12 mouse cellular contexts compared by ENCODE assay signal in genomic region chr13:47602646-47603045, GRCm38 (mm10).
"Had no signal": no experiment of that assay in that cellular context is flagged by ENCODE, and none has a peak within 500 bp of the region (broad histone marks: within the 10 kb centered on the region; RNA-seq: fewer than 3 reads in every experiment).

No protein-coding gene starts in this region.

- DNase-seq: kidney, adult 8-10 months; kidney, postnatal 36 days; lung, adult 2 months; lung, postnatal 36 days; right cerebral cortex, postnatal 4 days; spleen, adult 18-20 months; thymus, adult 18-20 months; thymus, postnatal 14 days had no signal

- H3K36me3 ChIP-seq: limb, embryonic 10.5 days; liver, embryonic 15.5 days; neural tube, embryonic 13.5 days had no signal

- H3K9me3 ChIP-seq: limb, embryonic 10.5 days; liver, embryonic 15.5 days; neural tube, embryonic 13.5 days had no signal

- H3K4me3 ChIP-seq: layer of hippocampus, adult 2 months; limb, embryonic 10.5 days; liver, embryonic 15.5 days; neural tube, embryonic 13.5 days had no signal

- H3K4me1 ChIP-seq: liver, embryonic 15.5 days had no signal

- H3K27me3 ChIP-seq: liver, embryonic 15.5 days; neural tube, embryonic 13.5 days had no signal

- H3K27ac ChIP-seq: layer of hippocampus, adult 2 months; limb, embryonic 10.5 days; liver, embryonic 15.5 days; neural tube, embryonic 13.5 days had no signal
